Mouse (Mus musculus) frontal cortex, postnatal 25 days (tissue): Measurements from ENCODE around the gene Nedd9.
"Not testable (repeated sequence)": the region's sequence is repeated elsewhere in the genome, so short reads cannot be mapped to it uniquely, and the experiment has no call there.

ENCODE experiments used
- DNase-seq, 2 experiments: peaks; one replicate each; pipeline ENCODE4 v3.0.0; 2022; ENCODE audit warnings: low spot score in 2 of 2

The Nedd9 gene

DNA sequence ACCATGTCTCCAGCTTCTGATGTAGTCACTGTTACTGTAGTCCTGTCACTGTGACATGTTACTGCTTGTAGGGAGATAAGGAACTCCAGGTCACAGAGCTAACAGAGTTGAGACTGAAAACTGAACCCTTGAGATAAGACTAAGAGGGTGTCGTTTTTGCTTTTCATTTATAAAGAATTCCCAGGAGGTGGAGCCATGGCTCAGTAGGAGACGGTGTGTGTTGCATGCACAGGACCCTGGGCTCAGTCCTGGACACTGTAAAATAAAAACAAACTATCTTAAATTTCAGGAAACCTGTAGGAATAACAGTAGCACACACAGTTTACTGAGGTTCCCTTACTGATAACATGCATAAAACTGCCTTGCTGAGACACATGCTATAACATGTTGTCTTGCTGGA is 188.6 kb downstream of the Nedd9 start:
- DNase-seq, result no peak

DNA sequence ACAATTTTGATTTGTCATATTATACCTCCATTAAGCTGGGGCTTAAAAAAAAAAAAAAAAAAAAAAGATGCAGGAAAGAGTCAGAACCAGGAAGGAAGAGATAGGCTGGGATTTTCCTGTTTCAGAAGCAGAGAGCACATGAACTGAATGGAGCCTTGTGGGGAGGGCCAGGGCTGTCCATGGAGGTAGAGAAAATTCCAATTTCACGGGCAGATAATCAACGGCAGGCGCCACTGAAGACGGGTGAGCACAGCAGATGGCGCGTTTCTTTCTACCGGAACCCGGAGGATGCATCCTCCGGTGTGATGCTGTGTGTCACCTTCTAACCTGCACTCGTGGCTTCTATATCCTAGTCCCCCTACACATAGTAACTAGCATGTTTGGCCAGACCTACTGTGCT is 190.8 kb downstream of the Nedd9 start:
- DNase-seq, result no peak

DNA sequence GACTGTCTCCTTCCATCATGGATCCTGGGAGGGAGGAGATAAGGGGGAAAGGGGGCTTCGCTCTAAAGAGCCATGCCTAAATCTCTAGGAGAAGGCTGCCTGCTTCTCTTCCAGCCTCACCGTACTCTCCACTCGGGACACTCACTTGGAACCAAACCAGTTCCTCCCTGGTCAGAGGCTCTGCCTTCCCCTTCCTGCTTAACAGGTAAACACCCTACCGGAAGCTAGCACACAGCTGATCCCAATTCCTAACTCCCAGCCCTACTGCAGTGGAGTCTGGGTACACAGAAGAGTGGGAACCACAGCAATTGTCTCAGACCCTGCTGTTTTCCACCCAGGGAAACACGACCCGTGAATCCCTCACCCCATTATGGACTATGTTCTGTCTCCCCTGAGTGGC is 191.3 kb downstream of the Nedd9 start:
- DNase-seq, result no peak

DNA sequence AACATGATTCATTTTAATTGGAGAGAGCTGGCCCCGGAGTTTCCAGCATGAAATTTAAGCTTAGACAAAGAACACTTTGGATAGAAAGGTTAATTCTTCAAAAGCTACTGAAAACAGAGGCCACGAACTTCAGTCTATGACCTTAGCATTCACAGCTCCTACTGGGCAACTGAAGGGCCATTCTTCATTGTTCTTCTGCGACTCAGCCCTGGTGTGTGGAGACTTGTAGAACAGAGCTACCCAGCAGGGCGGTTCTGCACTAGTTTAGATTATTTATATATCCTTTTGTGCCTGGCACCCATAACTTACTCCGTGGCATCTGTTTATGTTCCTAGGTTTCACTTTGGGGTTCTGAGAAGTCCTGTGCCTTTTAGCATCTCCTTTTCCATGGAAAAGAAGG is 193.6 kb downstream of the Nedd9 start:
- no peak for DNase-seq

DNA sequence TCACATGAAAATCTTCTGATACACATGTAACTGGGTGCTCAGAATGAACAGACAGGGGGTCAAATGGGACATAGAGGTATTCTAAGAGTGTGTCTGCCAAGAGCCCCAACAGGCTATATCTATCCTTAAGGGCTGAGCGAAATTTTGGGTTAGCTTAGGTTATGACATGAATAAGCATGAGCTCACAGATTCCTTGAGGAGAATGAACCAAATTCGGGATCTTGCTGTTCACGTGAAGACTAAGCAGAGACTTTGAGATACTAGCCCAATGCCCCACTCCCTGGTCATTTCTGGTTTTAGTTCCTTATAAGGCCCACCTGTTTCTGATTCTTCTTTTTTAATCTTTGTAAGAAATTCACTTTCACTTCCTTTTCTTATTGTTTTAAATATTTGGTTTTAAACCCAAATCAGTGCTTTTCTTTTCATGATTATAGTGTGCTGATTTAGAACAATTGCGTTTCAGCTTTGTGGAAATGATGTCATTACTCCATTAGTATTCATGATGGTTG is 195.6 kb downstream of the Nedd9 start:
- no peak for DNase-seq

DNA sequence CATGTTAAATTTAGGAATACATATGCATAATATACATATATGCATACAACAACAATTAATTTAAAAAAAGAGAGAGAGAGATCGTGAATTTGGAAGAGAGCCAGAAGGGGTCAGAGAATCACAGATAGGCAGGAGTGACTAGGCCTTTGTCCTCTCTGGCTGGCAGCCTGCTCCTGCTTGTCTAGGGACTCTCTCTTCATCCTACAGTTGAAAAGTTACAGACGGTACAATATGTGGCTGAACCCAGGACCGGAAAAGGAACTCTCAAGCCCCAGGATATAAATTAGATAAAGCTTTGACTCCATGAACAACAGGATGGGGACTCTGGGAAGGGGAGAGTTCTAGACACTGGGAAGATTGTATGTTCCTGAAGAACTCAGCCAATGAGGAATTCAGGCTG is 200.9 kb downstream of the Nedd9 start:
- no peak for DNase-seq

DNA sequence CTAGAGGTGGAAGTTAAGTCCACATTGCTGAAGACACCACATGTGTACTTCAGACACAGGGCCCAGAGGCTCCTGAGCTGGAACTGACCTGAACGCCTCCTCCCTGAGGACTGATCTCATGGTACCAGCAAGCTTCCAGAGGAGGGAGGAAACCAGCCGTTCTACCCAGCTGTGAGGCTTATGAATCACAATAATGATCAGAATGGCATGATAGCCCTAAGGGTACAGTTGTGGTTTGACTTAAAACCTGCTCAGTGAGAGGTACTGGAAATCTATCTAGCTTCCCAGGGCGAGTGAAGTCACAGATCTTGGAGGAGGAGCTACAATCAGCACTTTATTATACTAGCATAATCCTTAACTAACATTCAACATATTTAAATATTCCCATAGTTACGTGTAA is 201.7 kb downstream of the Nedd9 start:
- DNase-seq, result no peak

DNA sequence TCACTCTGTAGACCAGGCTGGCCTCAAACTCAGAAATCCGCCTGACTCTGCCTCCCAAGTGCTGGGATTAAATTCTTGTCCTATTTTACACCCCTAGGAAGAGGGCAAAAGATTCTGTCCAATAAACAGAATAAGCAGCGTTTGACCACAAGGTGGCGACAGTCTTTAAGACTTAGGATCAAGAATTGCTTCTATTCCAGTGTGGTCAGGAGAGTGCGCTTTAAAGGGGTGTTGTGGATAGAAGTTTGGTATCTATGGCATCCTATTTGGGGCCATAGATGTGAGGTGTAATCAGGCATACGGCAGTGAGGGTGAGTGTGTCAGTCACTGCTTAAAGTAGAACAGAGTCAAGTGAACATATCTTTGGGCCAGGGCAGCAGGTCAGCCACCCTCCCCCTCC is 203.9 kb downstream of the Nedd9 start:
- DNase-seq, result peak; percentile 54 to 55

DNA sequence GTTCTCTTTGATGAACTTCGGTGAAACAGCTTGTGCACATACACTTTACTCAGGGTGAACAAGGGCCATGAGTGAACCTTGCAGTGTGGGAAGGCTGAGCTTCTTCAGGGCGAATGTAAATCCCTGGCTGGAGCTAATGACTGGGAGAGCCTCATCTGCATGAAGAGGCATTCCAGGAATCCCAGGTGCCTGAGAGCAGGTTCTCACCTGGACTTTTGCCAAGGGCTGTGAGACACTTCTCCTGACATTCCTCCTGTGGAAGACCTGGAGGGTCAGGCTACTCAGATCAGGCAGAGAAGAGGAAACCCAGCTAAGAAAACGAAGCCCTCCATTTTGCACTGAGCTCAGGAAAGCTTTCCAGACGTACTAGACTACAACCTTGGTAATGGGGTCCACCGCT is 206.5 kb downstream of the Nedd9 start:
- no peak for DNase-seq

DNA sequence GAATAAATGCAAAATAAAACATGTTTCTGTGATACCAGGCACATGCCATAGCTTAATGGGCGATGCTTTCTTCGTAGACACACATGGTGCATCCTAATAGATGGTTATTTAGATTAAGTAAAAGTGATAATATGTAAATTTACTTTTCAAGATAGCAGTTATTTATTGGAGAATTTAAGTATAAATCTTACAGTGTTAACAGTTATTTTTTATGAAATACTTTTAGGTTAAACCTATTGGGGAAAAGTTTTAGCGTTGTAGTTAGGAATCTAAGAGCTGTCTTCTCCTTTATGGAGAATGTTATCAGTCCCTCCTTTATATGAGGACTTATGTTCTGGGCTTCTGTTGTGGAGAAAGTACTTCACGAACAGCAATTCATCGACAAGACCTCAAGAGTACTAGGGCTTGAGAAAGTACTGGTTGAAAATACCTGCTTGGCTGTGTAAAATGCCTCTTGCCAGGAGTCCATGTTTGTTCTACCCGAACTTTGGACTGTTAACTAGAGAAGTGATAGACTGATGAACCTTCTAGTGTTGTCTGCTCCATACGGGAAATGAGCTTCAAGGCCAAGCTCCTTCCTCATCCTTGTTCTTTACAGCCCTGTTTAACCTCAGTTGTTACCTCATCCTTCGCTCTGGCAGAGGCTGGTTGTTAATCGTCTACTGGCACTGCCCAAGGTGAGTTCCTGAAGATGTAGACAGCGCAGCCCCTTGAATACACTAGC is 213.1 kb downstream of the Nedd9 start, which contains the start of gene Gm17364:
TSS of gene Gm17364 (minus strand) at position 51 of the 724 bp plus-strand sequence.
- no peak for DNase-seq

DNA sequence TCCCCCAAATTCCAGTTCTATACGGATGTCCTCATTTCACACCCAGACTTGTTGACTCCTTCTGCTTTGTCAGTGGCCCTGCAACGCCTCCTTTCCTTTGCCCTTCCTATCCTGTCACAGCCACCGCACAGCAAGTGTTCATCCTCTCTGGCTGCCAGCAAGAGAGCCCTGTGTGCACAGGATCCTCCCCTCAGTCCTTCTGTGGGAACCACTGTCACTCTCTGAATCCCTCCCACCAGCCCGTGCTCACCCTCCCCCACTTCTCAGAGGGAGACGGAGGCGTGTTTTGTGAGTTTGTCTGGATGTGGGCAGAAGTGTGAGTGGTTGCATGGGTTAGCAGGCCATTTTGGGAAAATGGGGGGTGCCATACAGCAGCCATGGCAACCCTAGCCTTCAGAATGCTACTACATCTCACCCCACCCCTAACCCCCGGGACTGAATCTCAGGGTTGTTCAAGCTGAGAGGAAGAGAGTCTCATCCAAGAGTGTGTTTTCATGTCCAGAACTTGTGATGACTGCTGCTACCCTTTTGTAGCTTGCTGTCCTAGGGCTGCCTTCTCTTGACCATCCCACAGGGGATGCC is 219.2 kb downstream of the Nedd9 start:
- peak in 1 of 2 experiments; percentile 37 for DNase-seq

DNA sequence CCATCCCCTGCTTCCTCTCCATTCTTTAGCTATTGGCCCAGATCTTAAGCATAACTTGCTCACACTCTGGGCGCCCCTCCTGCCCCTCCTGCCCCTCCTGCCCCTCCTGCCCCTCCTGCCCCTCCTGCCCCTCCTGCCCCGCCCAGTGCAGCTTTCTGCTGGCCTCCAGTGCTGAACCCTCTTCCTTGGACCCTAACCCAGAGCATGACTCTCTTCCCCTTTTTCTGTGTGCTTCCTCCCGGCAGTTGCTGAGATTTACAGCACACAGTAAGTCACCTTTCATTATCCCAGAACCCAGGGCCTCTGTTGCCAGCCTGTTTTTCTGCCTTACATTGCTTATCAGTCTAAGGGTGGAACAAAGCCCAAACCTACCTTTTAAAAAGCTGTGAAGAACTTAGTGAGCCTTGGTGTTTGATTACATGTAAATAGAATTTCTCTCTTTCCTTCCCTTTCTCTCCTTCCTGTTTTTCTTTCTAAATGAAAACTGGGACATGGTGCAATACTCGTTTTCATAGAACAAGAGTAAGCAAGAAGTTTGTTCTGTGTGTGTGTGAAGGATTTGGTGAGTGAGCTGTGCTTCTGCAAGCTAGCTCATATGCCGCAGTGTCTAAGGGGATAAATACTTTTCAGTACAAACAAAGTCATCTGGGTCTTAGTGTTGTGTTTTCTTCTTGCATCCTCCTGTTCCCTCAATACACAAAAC is 223.7 kb downstream of the Nedd9 start:
- no peak for DNase-seq

DNA sequence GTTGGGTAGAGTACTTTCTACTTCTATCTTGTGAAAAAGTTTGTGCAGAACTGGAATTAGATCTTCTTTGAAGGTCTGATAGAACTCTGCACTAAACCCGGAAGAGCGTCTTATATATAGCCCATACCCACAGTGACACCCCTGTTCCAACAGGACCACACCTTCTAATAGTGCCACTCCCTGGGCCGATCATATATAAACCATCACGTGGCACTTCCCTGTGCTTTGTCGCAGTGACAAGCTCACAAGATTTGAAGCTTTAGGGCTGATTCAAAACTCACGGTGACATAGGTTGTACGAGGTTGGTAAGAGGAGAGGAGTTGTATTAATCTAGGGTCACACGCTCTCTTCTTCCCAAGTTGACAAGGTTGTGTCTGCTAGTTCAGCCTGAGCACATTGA is 225.5 kb downstream of the Nedd9 start:
- DNase-seq, result not testable (repeated sequence)
